Mouse (Mus musculus): Measurements from ENCODE around the gene Fto.

Gene Fto

DNA sequence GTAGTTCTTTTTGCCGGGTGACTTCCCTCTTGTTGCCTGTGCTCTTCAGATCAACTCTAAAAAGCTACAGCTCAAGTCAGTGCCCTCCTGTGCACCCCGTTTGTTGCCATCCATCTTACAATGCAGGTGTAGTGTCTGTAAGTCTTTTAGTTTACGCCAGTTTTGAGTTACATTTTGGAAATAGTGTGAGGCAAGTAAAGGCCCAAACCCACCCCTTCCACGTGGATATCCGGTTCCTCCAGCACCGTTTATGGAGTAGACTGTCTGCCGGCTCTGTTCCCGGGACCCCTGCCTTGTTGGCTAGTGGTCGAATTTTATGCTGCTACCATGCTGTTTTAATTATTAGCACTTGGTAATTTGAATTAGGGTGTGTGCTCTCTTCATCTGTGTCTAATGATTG, 46.2 kb downstream of the Fto start:
- DNase-seq: no peak

GRCm38 (mm10) chr8:91360644-91361357, 47.5 kb downstream of the Fto start:
- DNase-seq: no peak

- DNase-seq: no peak
Observed at GRCm38 (mm10) chr8:91363272-91363860, 50.0 kb downstream of the Fto start.

DNA sequence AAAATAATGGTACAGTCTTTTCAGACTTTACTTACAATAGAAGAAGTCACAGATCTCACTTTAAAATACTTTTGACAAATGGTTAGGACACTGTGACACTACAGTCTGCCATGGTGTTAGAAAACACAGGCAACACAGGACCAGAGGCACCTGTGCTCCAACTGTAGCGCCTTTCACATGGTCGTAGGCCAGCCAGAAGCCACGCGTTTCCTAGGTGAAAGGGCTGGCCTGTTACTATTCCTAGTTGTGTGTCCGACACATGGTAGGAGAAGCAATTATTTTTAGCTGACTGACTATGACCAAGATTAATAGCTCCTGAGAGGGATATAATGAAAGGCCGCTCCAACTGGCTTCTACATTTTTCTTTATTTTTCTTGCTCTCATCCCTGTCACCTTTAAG, 50.9 kb downstream of the Fto start:
- DNase-seq: no peak

DNA sequence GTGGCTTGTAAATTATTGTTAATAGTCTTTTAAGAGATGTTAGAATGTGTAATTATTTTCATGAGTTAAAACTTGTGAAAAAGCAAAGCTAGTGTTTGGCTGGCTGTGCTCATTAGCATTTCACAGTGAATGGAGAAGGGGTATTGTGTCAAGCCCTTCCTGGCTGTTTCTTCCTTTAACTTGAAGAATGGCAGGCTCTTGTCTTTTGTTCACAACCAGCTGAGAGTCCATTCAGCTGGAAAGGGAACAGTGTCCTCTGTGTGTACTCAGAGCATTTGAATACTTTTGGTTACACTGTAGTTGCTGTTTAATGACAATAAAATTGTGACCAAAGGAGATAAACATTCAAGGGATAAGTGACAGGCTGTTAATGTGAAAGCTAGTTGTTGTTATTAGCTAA, 52.5 kb downstream of the Fto start:
- DNase-seq: no peak

DNA sequence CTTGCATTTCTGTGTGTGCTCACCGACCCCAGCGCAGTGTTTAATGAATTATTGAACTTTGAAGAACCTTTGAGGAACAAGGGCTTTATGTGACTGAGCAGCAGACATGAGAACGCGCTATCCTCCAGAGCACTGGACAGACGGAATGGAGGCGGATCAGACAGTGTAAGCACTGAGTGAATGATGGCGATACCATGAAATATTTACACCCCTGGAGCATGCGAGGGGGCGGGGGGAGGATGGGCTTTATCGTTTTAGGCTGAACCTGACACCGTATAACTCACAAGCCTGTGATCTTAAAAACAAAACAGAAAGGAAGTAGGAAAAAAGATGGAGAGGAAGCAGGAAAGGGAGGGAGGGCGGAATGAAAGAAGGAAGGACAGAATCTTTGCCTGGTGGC, 57.6 kb downstream of the Fto start:
- no peak for DNase-seq

GRCm38 (mm10) chr8:91371995-91372394, 58.7 kb downstream of the Fto start:
- no peak for DNase-seq

GRCm38 (mm10) chr8:91372780-91373577, 59.7 kb downstream of the Fto start:
- no peak for DNase-seq

- DNase-seq: peak in 1 of 2 experiments; percentile 10
Observed at GRCm38 (mm10) chr8:91375054-91375938, 62.0 kb downstream of the Fto start.

GRCm38 (mm10) chr8:91376785-91377184, 63.5 kb downstream of the Fto start:
- DNase-seq: peak in 1 of 2 experiments; percentile 36

GRCm38 (mm10) chr8:91377275-91377674, 64.0 kb downstream of the Fto start:
- DNase-seq: peak in 1 of 2 experiments; percentile 21

DNA sequence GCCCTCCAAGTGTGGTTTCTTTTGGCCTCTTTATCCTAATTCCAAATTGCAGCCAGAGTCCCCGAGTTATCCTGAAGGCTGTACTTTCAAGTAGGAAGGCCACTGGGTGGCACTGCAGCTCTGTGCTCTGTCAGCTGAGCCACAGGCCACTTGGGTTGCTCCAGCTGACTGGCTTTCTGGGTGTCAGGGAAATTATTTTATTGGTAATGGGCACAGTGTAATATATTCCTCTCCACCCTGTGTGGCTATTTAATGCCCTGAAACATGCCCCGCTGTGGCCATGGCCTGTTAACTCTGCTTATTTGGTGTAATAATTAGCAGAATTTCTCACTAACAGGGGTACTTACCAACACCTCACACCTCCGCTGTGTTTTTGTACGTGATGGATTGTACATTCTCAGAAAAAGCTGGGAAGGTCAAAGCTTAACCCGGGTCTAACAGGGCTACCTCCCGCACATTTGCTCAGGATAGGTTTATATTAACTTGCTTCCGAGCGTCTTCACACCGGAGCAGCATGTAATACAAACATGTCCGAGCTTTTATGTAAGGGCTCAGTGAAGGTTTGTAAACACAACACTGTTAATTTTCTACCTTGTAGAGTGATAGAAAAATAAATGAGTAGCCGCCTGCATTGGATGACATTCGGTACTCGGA, 65.6 kb downstream of the Fto start:
- peak; percentile 83 for DNase-seq

DNA sequence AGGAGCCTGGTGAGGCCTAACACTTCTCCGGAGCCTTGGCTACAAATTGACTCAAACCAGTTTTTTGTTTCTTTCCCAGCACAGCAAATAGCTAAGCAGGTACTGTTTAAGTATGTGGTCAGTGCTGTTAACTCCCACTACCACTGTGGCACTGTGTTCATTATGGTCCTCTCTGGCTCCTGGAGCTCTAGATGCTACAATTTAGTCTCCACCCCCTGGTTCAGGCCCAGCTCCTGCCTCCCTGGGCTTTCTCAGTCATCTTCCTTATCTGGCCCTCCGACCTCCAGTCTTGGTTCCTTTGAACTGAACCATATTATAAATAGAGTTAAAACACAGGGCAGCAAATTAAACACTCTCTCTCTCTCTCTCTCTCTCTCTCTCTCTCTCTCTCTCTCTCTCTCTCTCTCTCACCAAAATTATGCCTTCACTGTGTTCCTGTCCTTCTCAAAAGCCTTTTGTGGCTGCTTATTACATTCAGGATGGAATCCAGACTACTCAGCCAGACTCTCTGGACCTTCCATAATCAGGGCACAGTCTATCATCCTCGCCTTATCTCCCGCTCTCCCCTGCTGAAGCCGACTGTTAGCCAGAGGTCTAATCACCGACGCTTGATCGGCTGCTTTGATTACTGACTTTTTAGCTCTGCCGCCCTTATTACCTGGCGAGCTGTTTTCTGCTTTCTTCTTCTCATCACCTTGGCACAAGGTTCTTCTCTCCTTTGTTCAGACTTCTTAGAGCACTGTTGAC, 67.6 kb downstream of the Fto start:
- peak in 1 of 2 experiments; percentile 16 for DNase-seq

- peak; percentile 73 to 75 for DNase-seq
Observed at GRCm38 (mm10) chr8:91381543-91382106, 68.3 kb downstream of the Fto start.

DNA sequence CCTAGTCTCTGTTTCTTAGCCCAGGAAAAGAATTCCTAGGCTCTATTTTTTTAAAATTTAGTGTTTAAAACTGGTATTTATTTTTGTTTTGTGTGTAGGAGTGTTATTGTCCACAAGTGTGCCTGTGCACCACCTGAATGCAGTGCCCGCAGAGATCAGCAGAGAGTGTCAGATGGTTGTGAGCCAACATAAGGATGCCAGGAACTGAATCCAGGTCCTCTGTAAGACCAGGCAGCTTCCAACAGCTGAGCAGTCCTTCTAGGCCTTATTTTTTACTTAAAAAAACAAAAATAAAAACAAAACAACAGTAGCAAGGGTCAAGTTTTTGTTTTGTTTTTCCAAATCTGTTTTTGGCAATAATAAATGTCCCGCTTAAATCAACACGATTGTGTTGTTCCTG, 69.9 kb downstream of the Fto start:
- DNase-seq: no peak

GRCm38 (mm10) chr8:91383811-91384210, 70.5 kb downstream of the Fto start:
- DNase-seq: no peak

DNA sequence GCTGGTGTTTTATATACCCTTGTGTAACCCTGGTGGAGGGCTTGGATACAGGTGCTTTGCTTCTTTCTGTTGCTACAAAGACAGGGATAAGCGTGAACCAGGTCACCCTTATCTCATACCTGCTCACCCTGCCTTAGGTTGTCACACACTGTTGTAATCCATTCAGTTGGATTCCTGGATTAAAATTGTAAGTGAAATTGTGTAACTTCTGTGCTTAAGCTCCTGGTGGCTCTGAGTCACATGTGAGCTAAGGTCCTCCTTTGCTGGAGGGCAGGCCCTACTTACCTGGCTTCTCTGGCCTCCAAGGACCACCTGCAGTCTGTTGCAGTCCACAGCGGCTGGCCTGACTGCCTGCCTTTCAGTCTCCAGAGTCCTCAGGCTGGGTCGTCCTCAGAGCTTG, 71.1 kb downstream of the Fto start:
- DNase-seq: peak in 1 of 2 experiments; percentile 23

DNA sequence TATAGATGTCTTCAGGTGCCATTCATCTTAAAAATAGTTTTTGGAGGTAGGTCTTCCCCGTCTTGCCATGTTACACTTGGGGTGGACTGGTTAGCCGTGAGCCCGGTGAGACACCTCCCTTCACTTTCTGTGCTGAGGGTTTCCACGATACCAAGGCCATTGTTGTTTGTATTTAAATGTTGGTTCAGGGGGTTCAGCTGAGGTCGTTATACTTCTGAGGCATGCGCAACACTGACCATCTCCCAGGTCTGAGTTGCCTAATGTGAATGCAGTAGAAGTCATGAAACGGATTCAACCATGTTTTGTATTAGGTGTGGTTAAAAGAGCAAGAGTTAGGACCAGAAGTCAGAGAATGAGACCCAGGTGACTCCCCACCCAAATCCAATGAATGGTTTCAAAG, 72.5 kb downstream of the Fto start:
- no peak for DNase-seq

DNA sequence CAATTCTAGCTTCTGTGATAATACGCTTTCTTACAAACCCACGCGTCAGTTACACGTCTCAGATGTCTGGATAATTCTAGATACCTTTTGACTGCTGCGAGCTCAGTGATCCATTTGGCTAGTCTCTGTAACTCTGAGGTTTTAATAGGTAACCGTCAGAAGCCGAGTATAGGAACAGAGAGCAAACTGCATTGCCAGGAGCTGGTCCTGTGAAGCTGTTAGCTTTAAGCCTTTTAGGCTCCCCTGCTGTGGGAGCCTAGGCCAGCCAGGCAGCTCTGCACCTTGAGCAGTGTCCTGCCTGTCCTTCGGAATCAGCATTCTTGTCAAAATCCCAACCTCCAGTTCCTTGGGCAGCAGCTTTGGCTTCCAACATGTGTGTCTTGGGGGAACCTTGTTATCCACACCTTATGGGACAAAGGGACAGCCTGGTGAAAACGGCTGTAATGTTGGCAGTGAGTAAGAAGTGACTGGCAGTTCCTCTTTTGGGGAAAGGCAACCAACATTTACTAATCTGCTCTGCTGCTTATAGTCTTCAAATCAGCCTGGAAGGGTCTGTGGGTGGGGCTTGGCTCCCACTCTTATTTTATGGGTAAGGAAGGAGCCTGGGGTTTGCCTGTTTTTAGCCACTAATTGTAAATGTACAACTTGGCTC, 77.2 kb downstream of the Fto start:
- DNase-seq: no peak

DNA sequence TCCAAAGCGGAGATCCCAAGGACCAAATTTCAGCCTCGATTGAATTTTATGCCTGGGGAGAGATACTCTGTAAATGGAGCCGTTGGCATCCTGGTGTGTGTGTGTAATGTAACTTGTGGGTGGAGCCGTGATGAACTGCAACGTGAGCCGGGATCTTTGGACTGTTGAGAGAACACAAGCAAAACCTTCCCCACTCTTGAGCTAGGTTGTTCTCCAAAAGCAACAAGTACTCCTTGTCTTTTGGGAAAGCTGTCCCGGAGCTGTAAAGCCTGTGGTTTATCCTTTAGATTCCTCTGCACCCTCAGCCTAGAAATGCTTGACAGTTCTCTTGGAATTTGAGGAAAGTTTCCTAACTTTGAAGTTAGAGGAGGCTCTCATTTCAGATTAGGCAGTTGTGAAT, 78.9 kb downstream of the Fto start:
- DNase-seq: no peak
